Mouse (Mus musculus): Measurements from ENCODE around the gene Rassf5.

DNA sequence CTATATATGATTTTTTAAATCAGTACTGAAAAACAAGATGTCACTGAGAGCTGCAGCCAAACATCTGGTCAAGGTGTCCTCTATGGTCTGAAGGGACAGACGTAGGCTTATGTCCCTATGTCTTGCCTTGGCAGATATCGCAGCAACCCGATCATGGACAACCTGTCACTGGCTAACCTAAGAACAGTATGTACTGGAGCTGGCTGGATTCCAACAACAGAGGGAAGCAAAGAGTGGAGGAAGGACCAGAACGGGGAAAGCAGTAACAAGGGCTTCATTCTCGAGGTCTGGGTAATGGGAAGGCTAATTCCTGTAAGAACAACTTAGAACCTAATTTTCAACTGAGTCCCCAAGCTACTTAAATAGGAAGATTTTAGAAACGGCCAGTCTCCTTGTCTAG lies 43.9 kb upstream of the Rassf5 start:
- TF ChIP-seq GATA1 (IDR thresholded peaks at IDR 0.05; ENCODE audit: low read length) = no peak
- no peak for TF ChIP-seq TAL1 (IDR thresholded peaks at IDR 0.05; ENCODE audit: low read length)
